Mouse (Mus musculus): ENCODE measurements around the gene Olfr411. TPM values are rescaled to one million over a fixed set of nuclear protein-coding genes. Genes with fewer than 3 reads are reported as not detected.

The Olfr411 gene
- polyA plus RNA-seq (2017; shearing (Covaris generic)): under 1 TPM in 1 of 2 experiments, not detected in 1; 0.44 TPM

DNA sequence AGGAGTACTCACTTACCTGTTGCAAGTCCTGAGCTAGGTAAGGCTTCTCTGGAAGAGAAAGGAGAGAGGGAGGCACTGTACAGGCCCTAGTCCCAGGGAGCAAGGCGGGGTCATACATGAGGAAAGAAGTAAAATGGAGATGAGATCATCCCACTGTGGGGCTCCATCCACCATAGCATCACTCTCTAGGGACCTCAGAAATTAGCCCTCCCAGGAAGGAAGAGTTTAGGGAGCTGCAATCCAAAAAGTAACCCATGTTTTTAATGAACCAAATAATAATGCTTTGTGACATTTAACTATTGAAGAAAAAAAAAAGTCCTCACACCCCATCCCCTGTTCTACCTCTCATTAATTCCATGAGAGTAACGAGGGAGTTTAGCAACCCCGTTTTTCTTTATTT lies at the start of gene Olfr411:
TSS of gene Olfr411 (minus strand) at position 101 of the 400 bp plus-strand sequence.

DNA sequence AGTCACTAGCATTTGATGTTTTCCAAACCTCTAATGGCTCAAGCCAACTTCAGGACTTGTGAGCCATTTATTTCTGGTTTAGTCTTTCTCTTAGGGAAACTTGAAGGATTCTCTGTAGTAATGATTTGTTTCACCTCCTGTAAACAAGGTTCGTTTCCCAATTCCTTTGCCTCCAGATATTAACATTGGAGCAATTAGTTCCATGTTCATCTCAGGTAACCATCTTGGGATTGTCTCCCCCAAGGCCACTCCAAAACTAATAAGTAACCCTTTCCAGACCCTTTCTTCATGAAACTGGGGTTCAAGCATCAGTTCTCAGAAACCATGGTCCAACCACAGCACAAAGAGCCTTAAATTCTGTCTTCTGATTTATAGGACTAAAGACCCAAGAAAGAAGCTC lies 9.3 kb upstream of the Olfr411 start, which contains the start of gene Olfr412:
TSS of gene Olfr412 (plus strand) at position 301 of the 400 bp plus-strand sequence.

DNA sequence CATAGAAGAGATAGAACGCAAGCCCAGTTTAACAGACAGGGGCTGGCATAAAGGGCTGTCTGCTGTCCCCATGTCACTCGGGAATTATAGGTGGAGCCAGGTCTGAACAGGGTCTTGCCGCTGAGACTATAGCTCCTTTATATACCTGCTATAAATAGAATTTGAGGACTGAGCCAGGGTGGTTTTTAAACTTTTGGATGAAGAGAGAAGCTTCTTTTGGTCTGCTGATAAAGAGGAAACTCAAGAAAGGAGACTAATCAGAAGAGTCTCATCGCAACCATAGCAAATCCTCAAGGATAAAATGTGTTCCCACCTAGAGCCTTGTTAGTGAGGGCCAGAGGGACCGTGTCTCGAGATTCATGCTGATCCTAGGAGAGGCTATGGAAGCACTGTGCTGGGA lies 14.5 kb downstream of the Olfr411 start, which contains the start of gene Olfr410:
TSS of gene Olfr410 (minus strand) at position 101 of the 400 bp plus-strand sequence.

Other genes starting within 250 kb of the Olfr411 start
- gene Olfr401, start 238.9 kb downstream of the Olfr411 start, polyA plus RNA-seq (2017; shearing (Covaris generic)): not detected
- not detected for gene Olfr402, start 199.1 kb downstream of the Olfr411 start, polyA plus RNA-seq (2017; shearing (Covaris generic))
- gene Olfr403, start 166.4 kb downstream of the Olfr411 start, polyA plus RNA-seq (2017; shearing (Covaris generic)): under 1 TPM in 1 of 2 experiments, not detected in 1; 0.10 TPM
- gene Olfr43, start 141.3 kb downstream of the Olfr411 start, polyA plus RNA-seq (2017; shearing (Covaris generic)): under 1 TPM; 0.13 to 0.49 TPM
- not detected for gene Olfr406, start 92.8 kb downstream of the Olfr411 start, polyA plus RNA-seq (2017; shearing (Covaris generic))
- gene Olfr59, start 68.9 kb downstream of the Olfr411 start, polyA plus RNA-seq (2017; shearing (Covaris generic)): not detected
- not detected for gene Olfr410, start 14.6 kb downstream of the Olfr411 start, polyA plus RNA-seq (2017; shearing (Covaris generic))
- gene Olfr412, start 9.4 kb upstream of the Olfr411 start, polyA plus RNA-seq (2017; shearing (Covaris generic)): not detected